Mouse (Mus musculus) kidney, embryonic 15.5 days (tissue): Measurements from ENCODE around the gene Gm12117. TPM values are rescaled to one million over a fixed set of nuclear protein-coding genes. Genes with fewer than 3 reads are reported as not detected.

Experiments
- ATAC-seq: fragments of 200-750 bp; cut with Nextera tagmentation; replicated peaks from 2 replicates; pipeline ENCODE4 v1.8.0; 2017; ENCODE audit warnings: moderate TSS enrichment; ENCODE audit not compliant: low FRiP score
- H3K27ac ChIP-seq: fragments of 300-500 bp; sonication (generic); 2 replicates; pipeline ENCODE4 v1.5.1; 2015; ENCODE audit warnings: mild to moderate bottlenecking, inconsistent platforms
- H3K27me3 ChIP-seq: fragments of 300-500 bp; sonication (generic); 2 replicates; pipeline ENCODE4 v1.6.1; 2015; ENCODE audit warnings: inconsistent platforms
- H3K36me3 ChIP-seq: fragments of 300-500 bp; sonication (generic); 2 replicates; pipeline ENCODE4 v1.6.1; 2015; ENCODE audit warnings: inconsistent platforms
- H3K4me1 ChIP-seq: fragments of 300-500 bp; sonication (generic); 2 replicates; pipeline ENCODE4 v1.6.1; 2015; ENCODE audit warnings: inconsistent platforms
- H3K4me2 ChIP-seq: fragments of 300-500 bp; sonication (generic); 2 replicates; pipeline ENCODE4 v1.6.1; 2015; ENCODE audit warnings: moderate library complexity, mild to moderate bottlenecking, inconsistent platforms
- H3K4me3 ChIP-seq: fragments of 300-500 bp; sonication (generic); replicated peaks from 2 replicates; pipeline ENCODE4 v1.5.1; 2015; ENCODE audit warnings: mild to moderate bottlenecking, inconsistent platforms
- H3K9ac ChIP-seq: fragments of 300-500 bp; sonication (generic); 2 replicates; pipeline ENCODE4 v1.6.1; 2015; ENCODE audit warnings: mild to moderate bottlenecking, inconsistent platforms
- H3K9me3 ChIP-seq: fragments of 300-500 bp; sonication (generic); replicated peaks from 2 replicates; pipeline ENCODE4 v1.6.1; 2016; ENCODE audit warnings: inconsistent platforms
- WGBS: fragments of 180-500 bp; shearing (Covaris S2); methylation state at CpG from one replicate; pipeline ENCODE4 v1.1.7; 2015; ENCODE audit warnings: mixed read lengths; 5-methylcytosine and 5-hydroxymethylcytosine counted together
- polyA plus RNA-seq: library from polyadenylated mRNA; unstranded; fragments of >200 nt; fragmentation: Nextera tagmentation; extraction: Ambion mirVana; gene quantifications from 2 replicates; pipeline ENCODE4 v1.2.1, GENCODE M21; 2015

Gm12117 gene
- polyA plus RNA-seq, 1 experiment from 2014 or later, result not detected

DNA sequence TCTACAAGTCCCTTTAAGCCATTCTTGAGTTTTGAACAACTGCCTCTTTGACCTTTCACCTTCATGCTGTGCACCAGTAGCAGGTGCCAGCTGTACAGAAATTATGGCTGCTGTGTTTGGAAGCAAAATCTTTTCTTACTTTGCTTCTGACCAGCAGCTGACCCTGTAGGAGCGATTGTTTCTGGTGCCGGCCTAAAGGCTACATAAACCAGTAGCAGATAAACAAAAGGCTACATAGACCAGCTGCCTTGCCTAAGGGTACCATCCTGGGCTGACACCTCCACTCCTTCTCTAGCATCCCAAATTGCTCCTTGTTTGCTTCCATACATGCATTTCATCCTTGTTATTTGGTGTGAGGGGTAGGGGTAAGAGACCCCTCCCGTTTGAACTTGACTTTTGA, 42.4 kb downstream of the Gm12117 start:
- Histone ChIP-seq H3K36me3 (no peaks in the 10 kb centered on the region), H3K9ac (no peak overlapping the region), H3K4me1 (no peaks in the 10 kb centered on the region), H3K9me3 (no peaks in the 10 kb centered on the region), H3K27me3 (no peaks in the 10 kb centered on the region), H3K4me3 (no peak overlapping the region), H3K27ac (no peak overlapping the region), H3K4me2 (no peak overlapping the region)
- ATAC-seq, result no peak
- 45% methylated on average over 3 of the region's 3 CpGs for WGBS

DNA sequence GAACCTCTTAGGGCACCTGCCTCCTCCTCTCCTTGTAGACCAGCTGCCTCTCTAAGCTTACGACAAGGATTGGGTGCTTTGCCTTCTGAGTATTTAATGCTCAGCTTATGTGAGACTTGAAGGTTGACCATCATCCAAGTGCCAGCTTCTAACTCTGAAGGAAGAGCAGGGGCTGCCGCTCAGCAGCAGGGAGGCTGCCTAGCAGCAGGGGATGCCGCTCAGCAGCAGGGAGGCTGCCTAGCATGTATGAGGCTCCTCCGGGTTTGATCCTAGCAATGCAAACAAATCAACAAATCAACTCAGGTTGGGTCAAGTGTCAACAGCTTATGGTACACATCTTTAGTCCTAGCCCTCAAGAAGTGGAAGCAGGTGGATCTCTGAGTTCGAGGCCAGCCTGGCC, 44.5 kb downstream of the Gm12117 start:
- H3K9ac ChIP-seq, result no peak overlapping the region
- H3K9me3 ChIP-seq, result no peaks in the 10 kb centered on the region
- H3K27me3 ChIP-seq, result no peaks in the 10 kb centered on the region
- ATAC-seq, result no peak
- H3K4me3 ChIP-seq, result no peak overlapping the region
- H3K36me3 ChIP-seq, result no peaks in the 10 kb centered on the region
- no peaks in the 10 kb centered on the region for H3K4me1 ChIP-seq
- H3K4me2 ChIP-seq, result no peak overlapping the region
- WGBS, result 82% methylated on average over 5 of the region's 5 CpGs
- no peak overlapping the region for H3K27ac ChIP-seq

DNA sequence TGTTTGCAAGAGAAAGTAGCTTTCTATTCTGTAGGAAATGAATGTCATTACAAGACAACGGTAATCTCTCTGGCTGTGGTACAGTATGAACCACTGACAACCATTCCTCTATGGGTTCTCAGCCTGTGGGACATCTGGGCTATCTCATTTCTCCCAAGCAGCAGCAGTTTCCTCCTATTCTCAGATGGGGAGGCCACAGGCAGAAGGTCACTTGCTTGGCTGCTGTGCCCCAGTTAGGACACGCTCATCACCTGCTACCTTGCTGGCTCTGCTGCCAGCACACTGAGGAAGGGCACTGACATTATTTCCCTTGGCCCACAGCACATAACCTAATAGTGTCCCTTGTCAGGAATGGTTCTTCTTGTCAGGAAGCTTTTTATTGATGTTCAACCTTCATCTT, 48.4 kb downstream of the Gm12117 start:
- Histone ChIP-seq H3K36me3 (no peaks in the 10 kb centered on the region), H3K4me2 (no peak overlapping the region), H3K4me1 (no peaks in the 10 kb centered on the region), H3K27ac (no peak overlapping the region), H3K9ac (no peak overlapping the region), H3K27me3 (no peaks in the 10 kb centered on the region), H3K9me3 (no peaks in the 10 kb centered on the region), H3K4me3 (no peak overlapping the region)
- ATAC-seq, result no peak
- WGBS, result 98% methylated on average over 2 of the region's 2 CpGs

DNA sequence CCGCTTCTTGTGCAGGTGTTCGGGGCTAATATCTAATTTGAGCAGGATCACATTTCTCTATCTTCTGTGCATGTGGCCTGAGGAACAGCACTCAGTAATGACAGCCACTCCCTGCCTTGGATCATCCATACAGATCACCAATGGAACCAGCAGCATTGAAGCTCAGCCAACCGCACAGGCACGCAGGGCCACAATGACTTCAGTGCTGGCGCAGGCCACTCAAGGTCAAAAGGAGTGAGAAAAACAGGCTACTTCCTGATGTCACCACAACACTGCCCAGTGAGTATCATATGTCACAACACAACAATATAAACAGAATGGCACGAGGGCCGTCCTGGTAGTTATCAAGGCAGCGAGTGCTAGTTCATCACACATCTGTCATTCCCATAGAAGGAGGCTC, 50.0 kb downstream of the Gm12117 start:
- Histone ChIP-seq H3K27ac (no peak overlapping the region), H3K9ac (no peak overlapping the region), H3K4me3 (no peak overlapping the region), H3K36me3 (no peaks in the 10 kb centered on the region), H3K4me1 (peaks cover 11% of the 10 kb centered on the region), H3K4me2 (no peak overlapping the region), H3K9me3 (no peaks in the 10 kb centered on the region), H3K27me3 (no peaks in the 10 kb centered on the region)
- WGBS, result 56% methylated on average over 8 of the region's 8 CpGs
- 0 out of 2 replicates have a peak, but pooled peaks have one; percentile 34 for ATAC-seq

Other genes starting within 250 kb of the Gm12117 start
- gene Fgf18, start 129.3 kb downstream of the Gm12117 start, polyA plus RNA-seq, result 2.5 and 4.3 TPM in 2 replicates
- 1,128 and 1,268 TPM in 2 replicates for gene Npm1, start 113.5 kb downstream of the Gm12117 start, polyA plus RNA-seq
- gene Tlx3, start 73.1 kb downstream of the Gm12117 start, polyA plus RNA-seq, result 0.30 TPM in 1 of 2 replicates, not detected in the other
- 7.2 and 7.6 TPM in 2 replicates for gene Ranbp17, start 237.0 kb upstream of the Gm12117 start, polyA plus RNA-seq